Mouse (Mus musculus) G1E (cell line): ENCODE results near the gene Ap1s2. TPM values are rescaled to one million over a fixed set of nuclear protein-coding genes. Genes with fewer than 3 reads are reported as not detected.

ENCODE experiments used
- ATAC-seq: 2 replicates; pipeline ENCODE4 v1.8.0; 2016; ENCODE audit warnings: mild to moderate bottlenecking; ENCODE audit not compliant: insufficient number of reproducible peaks, poor library complexity, low FRiP score, severe bottlenecking; ENCODE audit errors: extremely low read depth
- DNase-seq: peaks from one replicate; pipeline ENCODE4 v3.0.0; 2012; ENCODE audit warnings: low spot score
- H3K27me3 ChIP-seq: 2 replicates; pipeline ENCODE4 v1.6.1; 2012; ENCODE audit warnings: mild to moderate bottlenecking, low read length, inconsistent platforms; ENCODE audit not compliant: insufficient read depth
- H3K36me3 ChIP-seq: replicated peaks from 2 replicates; pipeline ENCODE3; 2012; ENCODE audit warnings: mild to moderate bottlenecking, inconsistent platforms
- H3K4me1 ChIP-seq: 2 replicates; pipeline ENCODE4 v1.6.1; 2012; ENCODE audit warnings: low read depth, low read length, inconsistent platforms, mixed read lengths; ENCODE audit not compliant: insufficient read depth
- H3K4me3 ChIP-seq: 2 replicates; pipeline ENCODE4 v1.5.1; 2012; ENCODE audit warnings: low read depth, mild to moderate bottlenecking, inconsistent platforms, low read length, moderate library complexity, mixed read lengths
- H3K9me3 ChIP-seq: replicated peaks from 2 replicates; pipeline ENCODE4 v1.6.1; 2012; ENCODE audit warnings: inconsistent platforms
- CTCF ChIP-seq: IDR thresholded peaks from 2 replicates; pipeline ENCODE4 v1.5.1; 2012; ENCODE audit warnings: low read depth, low read length, inconsistent platforms, mixed read lengths
- GATA1 ChIP-seq: IDR thresholded peaks from 2 replicates; pipeline ENCODE4 v1.6.1; 2012; ENCODE audit warnings: borderline replicate concordance, low read length, inconsistent platforms, mixed read lengths
- GATA2 ChIP-seq: IDR thresholded peaks from 2 replicates; pipeline ENCODE4 v1.6.1; 2012; ENCODE audit warnings: low read depth, low read length, inconsistent platforms, borderline replicate concordance
- POLR2AphosphoS5 ChIP-seq: IDR thresholded peaks from 2 replicates; pipeline ENCODE4 v1.6.1; 2012; ENCODE audit warnings: low read depth, low read length, inconsistent platforms; ENCODE audit not compliant: insufficient replicate concordance
- TAL1 ChIP-seq: conservative IDR thresholded peaks from 2 replicates; pipeline ENCODE4 v1.6.1; 2012; ENCODE audit warnings: low read depth, low read length, inconsistent platforms, mixed read lengths
- polyA plus RNA-seq: library from polyadenylated mRNA; stranded (reverse); fragments of >175 nt; gene quantifications from 2 replicates; pipeline ENCODE4 v1.2.3, GENCODE M21; 2012
- total RNA-seq, 2 experiments: library from RNA; stranded (forward) in 1 of 2; stranded (reverse) in 1 of 2; fragments of 200-1000 nt in 1 of 2; fragments of >200 nt in 1 of 2; fragmentation: Nextera tagmentation in 1 of 2; gene quantifications; 2 replicates each; pipeline ENCODE4 v1.2.3; 2014 to 2017

The Ap1s2 gene
- total and polyA plus RNA-seq, 3 experiments: 5.7 to 21.0 (median 15.4) TPM

DNA sequence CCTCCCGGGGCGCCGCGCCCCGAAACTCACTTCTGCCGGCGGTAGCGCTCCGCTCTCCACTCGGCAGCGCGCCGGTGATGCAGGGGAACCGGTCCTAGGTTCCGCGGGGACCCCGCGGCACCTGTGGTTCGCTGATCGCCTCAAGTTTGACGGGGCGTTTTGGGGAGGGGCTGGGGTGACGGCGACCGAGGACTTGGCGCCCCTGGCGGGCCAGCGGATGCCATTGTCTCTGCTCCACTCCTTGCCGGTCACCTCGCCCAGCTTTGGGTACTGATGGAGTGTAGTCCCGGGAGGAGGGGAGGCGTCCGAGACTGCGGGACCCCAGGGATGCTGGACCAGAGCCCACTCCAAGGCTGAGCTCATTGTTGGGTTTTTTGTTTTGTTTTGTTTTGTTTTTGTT, 564 bp downstream of the Ap1s2 start:
- Histone ChIP-seq H3K9me3 (no peaks in the 10 kb centered on the region), H3K4me1 (no peaks in the 10 kb centered on the region), H3K36me3 (peaks cover 4% of the 10 kb centered on the region), H3K4me3 (peak overlapping the region; percentile 80), H3K27me3 (no peaks in the 10 kb centered on the region)
- no peak for TF ChIP-seq POLR2AphosphoS5
- no peak for TF ChIP-seq GATA2
- no peak for TF ChIP-seq CTCF
- TF ChIP-seq GATA1: no peak
- no peak for TF ChIP-seq TAL1
- DNase-seq (no peak), ATAC-seq (no peak)

DNA sequence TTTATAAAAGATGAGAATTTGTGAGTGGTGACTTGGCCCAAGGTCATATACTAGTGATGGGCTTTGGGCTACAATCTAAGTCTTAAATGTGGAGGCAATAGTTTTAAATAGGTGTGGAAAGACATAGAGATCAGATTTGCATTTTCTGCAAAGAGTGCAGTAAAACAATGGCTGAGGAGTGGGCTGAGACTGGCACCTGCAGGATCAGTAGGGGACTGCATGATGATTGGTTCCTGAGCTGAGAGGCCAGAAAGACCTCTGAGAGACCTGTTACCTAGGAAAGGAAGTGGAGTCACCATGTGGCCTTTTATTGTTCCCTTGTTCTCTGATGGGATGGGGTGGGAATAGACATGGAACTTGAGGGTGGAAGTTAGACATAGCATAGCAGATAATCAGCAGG, 4.0 kb downstream of the Ap1s2 start:
- DNase-seq: no peak
- ATAC-seq: no peak
- TF ChIP-seq CTCF (no peak), GATA1 (no peak), POLR2AphosphoS5 (no peak), TAL1 (no peak), GATA2 (no peak)
- H3K9me3 ChIP-seq: no peaks in the 10 kb centered on the region
- no peaks in the 10 kb centered on the region for H3K4me1 ChIP-seq
- peaks cover 9% of the 10 kb centered on the region for H3K36me3 ChIP-seq
- H3K4me3 ChIP-seq: no peak overlapping the region
- H3K27me3 ChIP-seq: no peaks in the 10 kb centered on the region

DNA sequence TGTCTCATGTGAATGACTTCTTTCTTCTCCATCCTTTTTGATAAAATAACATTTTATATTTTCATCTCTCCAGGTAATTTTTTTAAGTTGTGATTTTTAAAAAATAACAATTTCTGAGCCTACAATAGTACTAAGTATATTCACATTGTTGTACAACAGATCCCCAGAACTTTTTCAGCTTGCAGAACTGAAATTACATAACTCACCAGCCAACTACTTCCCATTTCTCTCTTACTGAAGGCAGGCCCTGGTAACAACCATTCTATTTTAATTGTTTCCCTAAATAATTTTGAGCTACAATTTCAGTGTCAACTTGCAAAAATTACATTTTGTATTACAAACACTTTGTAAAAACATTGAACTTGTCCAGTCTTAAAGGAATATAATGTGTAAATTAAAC, 20.7 kb downstream of the Ap1s2 start:
- no peaks in the 10 kb centered on the region for H3K9me3 ChIP-seq
- TF ChIP-seq GATA2: no peak
- no peak for TF ChIP-seq GATA1
- H3K27me3 ChIP-seq: no peaks in the 10 kb centered on the region
- ATAC-seq (no peak), DNase-seq (no peak)
- H3K36me3 ChIP-seq: no peaks in the 10 kb centered on the region
- no peaks in the 10 kb centered on the region for H3K4me1 ChIP-seq
- H3K4me3 ChIP-seq: no peak overlapping the region

DNA sequence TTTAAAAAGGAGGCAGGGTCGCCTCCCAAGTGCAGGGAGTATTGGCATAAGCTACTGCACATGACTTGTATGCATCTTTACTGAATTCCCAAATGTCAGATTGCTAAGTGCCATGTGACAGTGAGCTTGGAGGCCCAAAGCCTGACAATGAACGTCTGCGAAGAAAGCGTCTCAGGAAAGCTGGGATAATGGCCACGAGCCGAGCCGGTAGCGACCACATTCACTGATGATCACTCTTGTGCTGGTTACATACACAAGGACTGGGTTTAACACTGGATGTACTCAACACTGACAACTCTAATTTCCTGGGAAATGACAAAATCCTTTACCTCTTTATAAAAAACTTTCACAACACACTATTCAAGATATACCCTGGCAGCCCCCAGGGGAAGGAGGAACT, 25.9 kb downstream of the Ap1s2 start:
- Histone ChIP-seq H3K36me3 (peaks cover 36% of the 10 kb centered on the region), H3K4me1 (no peaks in the 10 kb centered on the region), H3K9me3 (no peaks in the 10 kb centered on the region), H3K27me3 (no peaks in the 10 kb centered on the region), H3K4me3 (no peak overlapping the region)
- ATAC-seq (no peak), DNase-seq (no peak)
- TF ChIP-seq GATA2 (no peak), POLR2AphosphoS5 (no peak), GATA1 (no peak), TAL1 (no peak), CTCF (no peak)

DNA sequence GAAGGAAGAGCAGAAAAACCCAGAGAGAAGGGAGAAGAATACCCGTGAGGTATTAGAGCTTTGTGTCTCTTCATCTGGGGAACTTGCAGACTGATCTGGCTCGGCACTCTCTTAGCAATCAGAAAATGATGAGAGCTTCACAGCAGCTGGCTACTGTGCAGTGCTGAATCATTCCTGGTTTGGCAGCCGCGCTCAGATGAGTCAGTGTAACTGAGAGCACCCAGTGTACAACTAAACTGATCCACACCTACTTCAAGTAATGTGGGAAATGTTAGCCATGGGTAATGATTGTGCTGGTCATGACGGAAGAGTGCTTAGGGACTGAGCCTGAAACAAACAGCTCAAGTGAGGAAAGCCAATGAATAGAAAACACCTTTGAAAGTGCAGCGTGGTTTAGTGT, 29.8 kb downstream of the Ap1s2 start:
- H3K4me1 ChIP-seq: no peaks in the 10 kb centered on the region; the same call in 1 of the 2 replicates
- no peak for DNase-seq
- TF ChIP-seq CTCF (no peak), GATA2 (no peak), POLR2AphosphoS5 (no peak), GATA1 (no peak), TAL1 (no peak)
- H3K4me3 ChIP-seq: no peak overlapping the region
- H3K27me3 ChIP-seq: no peaks in the 10 kb centered on the region
- peak; percentile 28 for ATAC-seq
- no peaks in the 10 kb centered on the region for H3K9me3 ChIP-seq
- peaks cover 62% of the 10 kb centered on the region for H3K36me3 ChIP-seq

DNA sequence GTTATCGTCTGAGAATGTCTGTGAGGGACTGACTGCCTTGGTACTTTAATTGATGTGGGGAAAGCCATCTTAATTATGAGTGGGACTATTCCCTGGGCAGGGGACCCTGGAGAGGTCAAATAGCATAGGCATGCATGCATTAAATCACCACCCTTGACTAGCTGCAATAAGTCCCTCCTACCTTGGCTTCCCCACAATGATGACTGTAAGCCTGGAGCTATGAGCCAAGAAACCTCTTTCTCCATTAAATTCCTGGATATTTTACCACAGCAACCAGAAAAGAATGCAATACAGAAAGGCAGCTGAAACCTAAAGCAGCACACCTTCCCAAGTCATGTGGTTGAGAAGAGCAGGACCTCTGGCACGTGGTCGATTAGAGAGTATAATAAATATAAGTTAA, 35.6 kb downstream of the Ap1s2 start:
- Histone ChIP-seq H3K9me3 (no peaks in the 10 kb centered on the region), H3K4me3 (no peak overlapping the region), H3K4me1 (no peaks in the 10 kb centered on the region; the same call in 1 of the 2 replicates), H3K36me3 (peaks cover 78% of the 10 kb centered on the region), H3K27me3 (no peaks in the 10 kb centered on the region)
- DNase-seq (no peak), ATAC-seq (no peak)
- TF ChIP-seq TAL1 (no peak), GATA2 (no peak), POLR2AphosphoS5 (no peak), CTCF (no peak), GATA1 (no peak)

DNA sequence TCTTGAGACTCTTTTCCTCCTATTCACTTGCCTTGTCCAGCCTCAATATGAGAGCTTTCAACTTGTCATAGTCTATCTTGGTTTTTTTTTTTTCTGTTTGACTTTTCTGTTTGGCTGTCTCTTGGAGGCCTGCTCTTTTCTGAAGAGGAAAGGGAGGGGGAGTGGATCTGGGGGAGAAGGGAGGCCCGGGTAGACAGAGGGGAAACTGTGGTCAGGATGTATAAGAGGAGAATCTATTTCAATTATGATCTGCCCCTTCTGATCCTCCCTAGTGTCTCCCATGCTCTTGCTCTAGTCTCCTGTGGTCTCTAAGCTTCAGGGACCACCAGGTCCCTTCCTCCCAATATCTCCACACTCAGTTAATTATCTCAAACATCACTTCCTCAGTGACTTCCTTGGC, 42.8 kb downstream of the Ap1s2 start:
- peaks cover 3% of the 10 kb centered on the region for H3K4me1 ChIP-seq
- no peaks in the 10 kb centered on the region for H3K27me3 ChIP-seq
- H3K9me3 ChIP-seq: no peaks in the 10 kb centered on the region
- TF ChIP-seq GATA1 (no peak), GATA2 (no peak), TAL1 (no peak), POLR2AphosphoS5 (no peak), CTCF (no peak)
- ATAC-seq: no peak
- H3K36me3 ChIP-seq: peaks cover 78% of the 10 kb centered on the region
- no peak overlapping the region for H3K4me3 ChIP-seq
- no peak for DNase-seq
